Mouse (Mus musculus) retina, embryonic 14.5 days (tissue): ENCODE data around the gene Lrrc23.

ENCODE experiments used
- DNase-seq: peaks from one replicate; pipeline ENCODE4 v3.0.0-alpha.2; 2015; ENCODE audit warnings: low spot score

Lrrc23 gene

GRCm38 (mm10) chr6:124740888-124741761 is 38.4 kb downstream of the Lrrc23 start, which contains the start of gene Grcc10:
Gene Grcc10 (minus strand): TSS chr6:124741374.
- DNase-seq, result peak; percentile 96

- peak; percentile 73 for DNase-seq
These were observed 39.2 kb downstream of the Lrrc23 start for GRCm38 (mm10) chr6:124740211-124740887.

DNA sequence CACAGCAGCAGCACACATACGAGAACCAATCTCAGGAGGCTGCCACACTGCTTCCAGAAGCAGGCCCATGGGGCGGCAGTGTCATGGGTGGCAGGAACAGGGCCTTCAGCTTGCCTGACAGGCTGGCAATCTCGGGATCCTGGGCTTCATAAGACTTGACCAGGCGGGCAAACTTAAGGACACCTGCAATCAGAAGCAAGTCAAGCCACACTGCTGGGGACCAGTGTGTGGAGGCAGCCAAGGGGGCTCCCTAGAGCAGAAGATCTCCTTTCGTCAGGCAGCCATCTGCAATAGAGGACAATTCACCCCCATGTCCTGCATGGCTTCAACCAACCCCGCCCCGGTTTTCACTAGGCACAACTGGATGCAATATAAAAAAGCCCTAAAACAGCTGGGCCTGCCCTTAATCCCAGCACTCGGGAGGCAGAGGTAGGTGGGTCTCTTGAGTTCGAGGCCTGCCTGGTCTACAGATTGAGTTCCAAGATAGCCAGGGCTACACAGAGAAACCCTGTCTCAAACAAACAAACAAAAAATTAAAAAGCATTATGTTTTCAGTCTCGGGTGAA is 40.2 kb downstream of the Lrrc23 start:
- DNase-seq, result no peak

DNA sequence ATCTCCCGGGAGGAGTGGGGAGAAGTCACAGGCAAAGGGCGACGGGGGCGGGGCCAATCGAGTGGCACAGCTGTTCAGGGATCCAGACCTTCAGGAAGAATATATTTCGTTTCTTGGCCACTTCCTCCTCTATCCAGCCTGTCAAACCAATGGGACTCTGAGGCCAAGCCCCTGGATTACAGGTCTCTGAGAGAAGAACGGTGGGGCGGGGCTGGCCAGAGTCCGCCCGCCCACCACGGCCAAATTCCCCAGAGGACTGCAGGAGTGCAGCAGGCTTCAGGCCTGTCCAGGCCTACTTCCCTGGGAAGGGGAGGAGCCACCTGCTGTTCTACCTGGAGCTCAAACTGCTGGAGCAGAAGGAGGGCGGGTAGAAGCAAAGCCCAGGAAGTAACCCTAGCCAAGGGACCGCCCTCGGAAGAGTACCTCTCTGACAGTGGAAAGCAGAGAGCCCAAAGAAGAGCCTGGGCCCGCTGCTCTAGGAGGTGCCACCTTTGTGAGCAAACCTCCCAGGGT is 41.0 kb downstream of the Lrrc23 start, which contains the start of gene Ptpn6:
TSS of gene Ptpn6 (minus strand) at position 204 of the 513 bp plus-strand sequence.
- peak; percentile 26 for DNase-seq

DNA sequence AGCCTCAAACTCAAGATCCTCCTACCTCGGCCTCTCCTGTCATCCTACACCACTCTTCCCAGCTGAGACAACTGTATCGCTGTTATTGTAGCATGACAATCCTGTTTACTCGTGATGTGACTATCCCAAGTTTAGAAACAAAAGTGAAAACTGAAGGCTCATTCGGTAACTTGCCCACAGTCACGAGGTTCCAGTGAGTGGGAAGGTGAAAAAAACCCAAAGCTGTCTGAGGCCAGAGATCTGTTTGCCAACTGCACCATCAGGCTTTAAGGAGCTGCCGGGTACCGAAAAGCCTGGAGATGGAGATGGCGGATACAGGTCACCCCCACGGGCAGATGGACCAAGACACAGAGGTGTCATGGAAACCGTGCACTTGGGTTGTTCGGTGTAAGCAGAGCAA is 42.5 kb downstream of the Lrrc23 start:
- no peak for DNase-seq

DNA sequence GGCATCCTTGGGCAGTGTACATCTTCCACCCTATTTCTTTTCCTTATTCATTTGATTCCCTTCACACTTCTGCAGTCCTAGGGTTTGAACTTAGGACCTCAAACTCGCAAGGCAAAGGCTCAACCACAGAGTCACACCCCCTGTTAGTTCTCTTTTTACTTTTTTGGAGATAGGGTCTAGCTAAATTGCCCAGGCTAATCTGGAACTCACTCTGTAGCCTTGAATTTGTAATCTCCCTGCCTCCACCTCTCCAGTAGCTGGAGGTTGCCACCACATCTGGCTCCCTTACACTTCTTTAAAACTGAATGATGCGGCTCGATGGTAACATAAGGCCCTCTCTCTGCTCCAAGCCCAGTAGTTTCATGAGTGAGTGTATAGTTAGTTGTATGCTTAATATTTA is 45.1 kb downstream of the Lrrc23 start:
- no peak for DNase-seq

DNA sequence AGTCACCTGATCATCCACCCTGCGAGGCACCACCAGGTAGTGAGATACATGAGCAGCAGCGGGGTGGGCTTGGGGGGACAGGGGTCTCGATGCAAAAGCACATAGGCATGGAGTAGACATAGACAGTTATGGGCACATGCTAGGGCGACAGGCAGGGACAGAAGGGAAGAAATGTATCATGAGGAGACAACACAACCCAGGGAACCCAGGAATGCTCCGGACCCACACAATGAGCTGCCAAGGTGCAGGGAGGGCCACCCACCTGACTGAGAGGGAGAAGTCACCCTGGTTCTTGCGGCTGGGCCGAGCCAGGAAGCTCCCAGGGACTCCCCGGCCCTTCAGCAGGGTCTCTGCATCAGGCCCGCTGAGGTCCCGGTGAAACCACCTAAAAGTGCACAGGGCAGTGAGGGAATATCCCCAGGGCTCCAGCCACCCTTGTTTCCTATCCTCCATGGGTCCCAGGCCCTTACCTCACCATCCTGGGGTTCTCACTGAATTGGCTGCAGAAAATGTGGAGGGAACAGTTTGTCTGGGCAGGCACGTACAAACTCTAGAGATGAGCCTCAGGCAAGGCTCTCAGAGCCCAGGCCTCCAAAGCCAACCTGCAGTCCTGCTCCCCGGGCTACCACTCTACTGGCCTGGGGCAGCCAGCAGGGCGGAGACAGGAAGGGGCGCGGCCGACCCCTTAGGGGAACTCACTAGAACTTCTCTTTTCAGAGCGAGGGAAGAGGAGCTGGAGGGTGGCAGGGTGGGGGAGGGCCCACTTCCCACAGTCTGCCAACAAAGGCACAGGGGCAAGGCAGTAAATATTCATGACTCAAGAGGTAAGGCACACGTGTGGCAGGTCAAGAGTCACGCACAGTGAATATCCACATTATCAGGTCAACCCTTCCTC is 46.8 kb downstream of the Lrrc23 start:
- no peak for DNase-seq

- DNase-seq, result no peak
These were observed 48.5 kb downstream of the Lrrc23 start for GRCm38 (mm10) chr6:124731038-124731437.

- DNase-seq, result no peak
These were observed 49.4 kb downstream of the Lrrc23 start for GRCm38 (mm10) chr6:124729850-124730705.

DNA sequence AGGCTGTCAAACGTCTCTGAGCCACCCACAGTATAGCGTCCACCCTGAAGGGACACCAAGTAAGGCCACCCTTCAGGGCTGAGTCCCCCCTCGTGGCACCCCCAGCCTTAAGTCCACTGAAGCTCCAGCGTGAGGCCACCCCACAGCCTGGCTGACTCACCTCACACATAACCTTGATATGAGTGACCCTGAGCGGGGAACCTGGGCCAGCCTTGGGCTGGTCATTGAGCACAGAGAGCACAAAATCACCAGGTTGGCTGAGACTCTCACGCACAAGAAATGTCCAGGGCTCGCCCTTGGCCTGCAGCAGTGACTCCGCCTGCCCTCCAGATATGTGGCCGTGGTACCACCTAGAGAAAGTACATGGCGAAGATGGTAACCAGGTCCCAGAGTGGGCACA is 50.9 kb downstream of the Lrrc23 start:
- DNase-seq, result no peak

GRCm38 (mm10) chr6:124724472-124724871 is 55.1 kb downstream of the Lrrc23 start:
- DNase-seq, result no peak

GRCm38 (mm10) chr6:124723541-124723940 is 56.0 kb downstream of the Lrrc23 start:
- DNase-seq, result no peak

DNA sequence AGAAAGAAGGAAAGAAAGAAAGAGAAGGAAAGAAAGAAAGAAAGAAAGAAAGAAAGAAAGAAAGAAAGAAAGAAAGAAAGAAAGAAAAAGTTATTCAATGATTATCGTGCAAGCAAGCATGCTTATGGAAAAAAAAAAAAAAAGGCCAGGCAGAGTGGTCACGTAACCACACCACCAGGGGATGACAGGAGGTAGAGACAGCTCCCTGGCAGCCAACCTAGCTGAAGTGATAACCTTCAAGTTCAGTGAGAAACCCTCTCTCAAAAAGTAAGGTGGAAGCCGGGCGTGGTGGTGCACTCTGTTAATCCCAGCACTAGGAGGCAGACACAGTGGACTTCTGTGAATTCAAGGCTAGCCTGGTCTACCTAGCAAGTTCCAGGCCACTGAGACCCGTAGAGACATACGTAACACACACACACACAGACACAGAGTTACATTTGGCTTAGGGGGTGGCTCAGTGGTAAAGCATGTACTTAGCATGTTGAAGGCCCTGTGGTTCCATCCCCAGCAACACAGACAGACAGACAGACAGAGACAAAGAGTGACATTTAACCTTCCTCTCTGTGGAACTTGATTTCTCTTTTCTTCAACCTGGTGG is 56.6 kb downstream of the Lrrc23 start:
- DNase-seq, result no peak

DNA sequence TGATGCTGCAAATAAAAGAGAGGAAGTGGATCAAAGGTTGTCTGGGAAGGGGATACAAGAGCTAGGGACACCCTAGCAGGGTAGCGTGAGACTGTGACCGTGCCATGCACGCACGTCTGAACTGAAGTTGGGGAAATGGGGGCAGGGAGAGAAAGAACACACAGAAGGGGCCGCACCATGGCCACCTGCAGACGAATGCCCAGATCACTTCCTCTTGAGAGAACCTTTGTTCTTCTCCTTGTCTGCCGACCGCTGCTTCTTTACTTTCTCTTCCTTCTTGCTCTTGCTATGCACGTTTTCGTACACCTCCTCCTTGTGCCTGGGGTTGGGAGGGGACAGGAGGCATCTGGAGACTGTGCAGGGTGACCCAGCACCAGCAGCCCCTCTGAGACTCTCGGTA is 58.6 kb downstream of the Lrrc23 start:
- no peak for DNase-seq
